Mouse (Mus musculus) lung, postnatal 0 days (tissue): Measurements from ENCODE around the gene Gna11.

ENCODE experiments used
- CTCF ChIP-seq: IDR thresholded peaks from 2 replicates; pipeline ENCODE4 v1.5.1; 2016; ENCODE audit warnings: antibody characterized with exemption, mild to moderate bottlenecking
- EP300 ChIP-seq: IDR thresholded peaks from 2 replicates; pipeline ENCODE4 v1.6.1; 2016; ENCODE audit warnings: antibody characterized with exemption, mild to moderate bottlenecking, control low read depth

GRCm38 (mm10) chr10:81499250-81499901 is 45.6 kb downstream of the Gna11 start:
- TF ChIP-seq CTCF (no peak), EP300 (no peak)
